Mouse (Mus musculus): Measurements from ENCODE around the gene Acsm5.
A peak's percentile ranks its signal among the peaks of the same experiment; 100 is the strongest.

DNA sequence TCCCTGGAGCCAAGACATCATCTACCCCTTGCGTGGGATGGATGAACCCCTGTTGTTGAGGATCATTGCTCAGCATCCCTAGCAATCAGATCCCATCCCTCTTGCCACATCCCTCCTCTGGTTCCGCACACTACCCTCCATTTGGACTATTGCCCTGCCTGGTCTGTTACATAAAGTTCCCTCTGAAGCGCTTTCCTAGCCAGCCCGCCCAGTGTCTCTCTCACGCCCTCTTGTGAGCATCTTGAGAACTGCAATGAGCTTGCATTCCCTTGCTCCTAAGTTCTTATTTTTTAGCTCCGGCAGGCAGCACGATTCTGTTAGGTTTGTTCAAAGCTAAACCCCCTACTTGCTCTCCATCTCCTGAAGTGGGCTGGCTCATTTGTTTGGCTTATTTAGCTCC is 6.2 kb upstream of the Acsm5 start:
- TF ChIP-seq CTCF (IDR thresholded peaks at IDR 0.05; ENCODE audit: low read depth) (peak; percentile 75), EP300 (optimal IDR thresholded peaks at IDR 0.05) (no peak)

Data from stomach, postnatal 0 days (tissue).